Mouse (Mus musculus) kidney, adult 2 months (tissue): ENCODE data around the gene Psmd4.

ENCODE experiments used
- CTCF ChIP-seq: fragments of 200-500 bp; conservative IDR thresholded peaks from 2 replicates; pipeline ENCODE4 v1.5.1; 2011; ENCODE audit warnings: low read depth, mild to moderate bottlenecking, control low read depth, low read length, moderate library complexity, mixed read lengths; ENCODE audit not compliant: insufficient read depth, insufficient read length
- POLR2A ChIP-seq: fragments of 200-500 bp; IDR thresholded peaks from one replicate; pipeline ENCODE4 v1.6.1; 2011; ENCODE audit warnings: low read depth, low read length, control low read depth

GRCm38 (mm10) chr3:94996946-94997345 lies 45.5 kb downstream of the Psmd4 start:
- no peak for TF ChIP-seq POLR2A
- peak; percentile 61 for TF ChIP-seq CTCF
